Mouse (Mus musculus) hindbrain, embryonic 16.5 days (tissue): ENCODE measurements around the gene Invs. TPM values are rescaled to one million over a fixed set of nuclear protein-coding genes. Genes with fewer than 3 reads are reported as not detected.
A peak's percentile ranks its signal among the peaks of the same experiment; 100 is the strongest.

Source experiments
- ATAC-seq: fragments of 200-750 bp; cut with Nextera tagmentation; 2 replicates; pipeline ENCODE4 v1.8.0; 2017; ENCODE audit warnings: moderate TSS enrichment, moderate library complexity
- H3K27ac ChIP-seq: fragments of 300-500 bp; sonication (generic); 2 replicates; pipeline ENCODE4 v1.5.1; 2014; ENCODE audit warnings: low read depth, mild to moderate bottlenecking, control low read depth, low read length, moderate library complexity
- H3K27me3 ChIP-seq: fragments of 300-500 bp; sonication (generic); replicated peaks from 2 replicates; pipeline ENCODE4 v1.6.1; 2014; ENCODE audit warnings: low read length; ENCODE audit not compliant: control insufficient read depth, insufficient read depth
- H3K36me3 ChIP-seq: fragments of 300-500 bp; sonication (generic); 2 replicates; pipeline ENCODE4 v1.6.1; 2014; ENCODE audit warnings: mild to moderate bottlenecking, low read length, moderate library complexity, mixed read lengths; ENCODE audit not compliant: control insufficient read depth, insufficient read depth
- H3K4me1 ChIP-seq: fragments of 300-500 bp; sonication (generic); 2 replicates; pipeline ENCODE4 v1.6.1; 2014; ENCODE audit warnings: low read depth, low read length; ENCODE audit not compliant: control insufficient read depth, insufficient read depth
- H3K4me2 ChIP-seq: fragments of 300-500 bp; sonication (generic); 2 replicates; pipeline ENCODE4 v1.6.1; 2014; ENCODE audit warnings: mild to moderate bottlenecking, low read length, control low read depth, moderate library complexity
- H3K4me3 ChIP-seq: fragments of 300-500 bp; sonication (generic); 2 replicates; pipeline ENCODE4 v1.5.1; 2014; ENCODE audit warnings: mild to moderate bottlenecking, low read length, control low read depth, moderate library complexity
- H3K9ac ChIP-seq: fragments of 300-500 bp; sonication (generic); 2 replicates; pipeline ENCODE4 v1.6.1; 2014; ENCODE audit warnings: low read depth, mild to moderate bottlenecking, control low read depth, low read length, moderate library complexity
- H3K9me3 ChIP-seq: fragments of 300-500 bp; sonication (generic); 2 replicates; pipeline ENCODE4 v1.6.1; 2014; ENCODE audit warnings: mild to moderate bottlenecking, low read length, moderate library complexity; ENCODE audit not compliant: control insufficient read depth
- WGBS: fragments of 180-500 bp; shearing (Covaris S2); extraction: QIAGEN DNeasy Blood & Tissue Kit; methylation state at CpG from one replicate; pipeline ENCODE4 v1.1.7; 2014; 5-methylcytosine and 5-hydroxymethylcytosine counted together
- polyA plus RNA-seq: library from polyadenylated mRNA; unstranded; fragments of >200 nt; fragmentation: Nextera tagmentation; extraction: Ambion mirVana; gene quantifications from 2 replicates; pipeline ENCODE4 v1.2.1, GENCODE M21; 2015

Invs gene
- polyA plus RNA-seq, 1 experiment from 2014 or later: 6.0 TPM

DNA sequence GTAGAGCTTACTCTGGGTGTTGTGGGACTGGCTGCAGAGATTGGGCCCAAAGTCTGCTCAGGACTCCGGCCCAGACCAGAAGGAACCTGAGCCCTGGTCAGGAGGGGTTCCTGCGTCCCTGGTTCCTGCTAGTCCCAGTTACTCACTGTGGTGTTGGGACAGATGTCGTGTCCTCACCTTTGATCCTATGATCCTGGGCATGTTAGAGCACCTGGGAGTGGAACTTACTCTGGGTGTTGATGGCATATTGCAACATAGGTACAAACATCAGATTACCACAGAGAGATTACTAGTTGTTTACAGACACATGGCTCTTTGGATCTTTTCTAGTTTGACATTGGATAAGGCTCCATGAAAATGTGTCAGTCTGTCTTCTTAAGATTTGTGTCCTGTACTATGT is 35.3 kb downstream of the Invs start:
- H3K36me3 ChIP-seq: no peaks in the 10 kb centered on the region
- ATAC-seq: no peak

GRCm38 (mm10) chr4:48316036-48316435 is 36.5 kb downstream of the Invs start:
- Histone ChIP-seq H3K27ac (no peak overlapping the region), H3K9ac (no peak overlapping the region), H3K4me3 (no peak overlapping the region), H3K4me1 (no peaks in the 10 kb centered on the region), H3K36me3 (no peaks in the 10 kb centered on the region), H3K27me3 (no peaks in the 10 kb centered on the region), H3K9me3 (no peaks in the 10 kb centered on the region), H3K4me2 (no peak overlapping the region)
- WGBS: 95% methylated on average over 3 of the region's 3 CpGs
- no peak for ATAC-seq

More for the DNA sequence above, 35.3 kb downstream of the Invs start:
- no peak overlapping the region for H3K27ac ChIP-seq
- H3K27me3 ChIP-seq: no peaks in the 10 kb centered on the region
- H3K4me2 ChIP-seq: no peak overlapping the region
- no peaks in the 10 kb centered on the region for H3K9me3 ChIP-seq
- H3K4me1 ChIP-seq: no peaks in the 10 kb centered on the region
- H3K9ac ChIP-seq: no peak overlapping the region
- H3K4me3 ChIP-seq: no peak overlapping the region
- WGBS: 92% methylated on average over 3 of the region's 3 CpGs

DNA sequence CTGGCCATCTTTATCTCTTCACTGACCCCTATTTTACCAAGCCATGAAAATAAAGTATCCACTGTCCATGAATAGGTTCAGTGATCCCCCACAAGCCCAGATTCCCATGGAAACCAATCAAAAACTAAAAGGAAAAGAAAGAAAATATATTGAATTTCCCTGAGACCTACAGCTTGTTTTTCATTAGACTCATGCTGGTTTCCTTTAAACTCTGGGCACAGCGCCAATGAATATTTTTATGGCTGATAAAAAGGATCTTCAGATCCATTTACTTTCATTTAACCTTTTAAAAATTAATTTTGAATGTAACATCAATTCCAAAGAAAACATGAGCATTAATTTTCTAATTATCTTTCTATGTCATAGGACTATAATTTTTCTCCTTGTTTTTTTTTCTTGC is 41.7 kb downstream of the Invs start:
- Histone ChIP-seq H3K9ac (no peak overlapping the region), H3K4me2 (no peak overlapping the region), H3K9me3 (no peaks in the 10 kb centered on the region), H3K27ac (no peak overlapping the region), H3K27me3 (no peaks in the 10 kb centered on the region), H3K4me3 (no peak overlapping the region), H3K36me3 (no peaks in the 10 kb centered on the region), H3K4me1 (no peaks in the 10 kb centered on the region)
- WGBS: 73% methylated on average over 1 of the region's 1 CpGs
- ATAC-seq: no peak

GRCm38 (mm10) chr4:48322095-48322494 is 42.5 kb downstream of the Invs start:
- no peak for ATAC-seq

DNA sequence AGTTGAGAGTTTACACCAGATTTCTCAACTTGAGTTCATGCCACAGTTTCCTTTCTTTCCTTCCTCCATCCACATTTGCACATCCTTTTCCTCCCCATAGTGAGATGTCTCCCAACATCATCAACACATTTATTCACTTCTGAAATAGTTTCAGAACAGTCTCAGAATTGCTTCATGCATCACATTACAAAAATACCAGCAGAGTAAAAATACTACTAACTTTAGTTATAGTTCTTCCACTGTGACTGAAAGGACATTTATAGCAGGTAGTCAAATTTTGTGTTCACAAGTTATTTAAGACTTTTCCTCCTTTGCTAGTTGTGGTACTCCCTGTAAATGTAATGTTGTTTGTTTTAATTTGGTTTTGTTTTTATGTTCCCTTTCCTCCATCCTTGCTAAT is 47.6 kb downstream of the Invs start:
- no peak overlapping the region for H3K4me3 ChIP-seq
- no peaks in the 10 kb centered on the region for H3K9me3 ChIP-seq
- H3K4me1 ChIP-seq: no peaks in the 10 kb centered on the region
- H3K9ac ChIP-seq: no peak overlapping the region
- H3K27ac ChIP-seq: no peak overlapping the region
- no peak overlapping the region for H3K4me2 ChIP-seq
- H3K27me3 ChIP-seq: no peaks in the 10 kb centered on the region
- no peaks in the 10 kb centered on the region for H3K36me3 ChIP-seq
- no peak for ATAC-seq

More at GRCm38 (mm10) chr4:48322095-48322494, 42.5 kb downstream of the Invs start:
- no peak overlapping the region for H3K4me2 ChIP-seq
- no peaks in the 10 kb centered on the region for H3K9me3 ChIP-seq
- WGBS: 43% methylated on average over 1 of the region's 1 CpGs
- no peak overlapping the region for H3K9ac ChIP-seq
- H3K36me3 ChIP-seq: no peaks in the 10 kb centered on the region
- no peaks in the 10 kb centered on the region for H3K4me1 ChIP-seq
- H3K27me3 ChIP-seq: no peaks in the 10 kb centered on the region
- no peak overlapping the region for H3K27ac ChIP-seq
- H3K4me3 ChIP-seq: no peak overlapping the region

- no peaks in the 10 kb centered on the region for H3K9me3 ChIP-seq
- H3K27ac ChIP-seq: no peak overlapping the region
- H3K36me3 ChIP-seq: no peaks in the 10 kb centered on the region
- no peak overlapping the region for H3K9ac ChIP-seq
- H3K27me3 ChIP-seq: no peaks in the 10 kb centered on the region
- no peaks in the 10 kb centered on the region for H3K4me1 ChIP-seq
- 59% methylated on average over 2 of the region's 2 CpGs for WGBS
- no peak overlapping the region for H3K4me3 ChIP-seq
- no peak for ATAC-seq
- H3K4me2 ChIP-seq: no peak overlapping the region
Observed at GRCm38 (mm10) chr4:48328042-48328441, 48.5 kb downstream of the Invs start.

DNA sequence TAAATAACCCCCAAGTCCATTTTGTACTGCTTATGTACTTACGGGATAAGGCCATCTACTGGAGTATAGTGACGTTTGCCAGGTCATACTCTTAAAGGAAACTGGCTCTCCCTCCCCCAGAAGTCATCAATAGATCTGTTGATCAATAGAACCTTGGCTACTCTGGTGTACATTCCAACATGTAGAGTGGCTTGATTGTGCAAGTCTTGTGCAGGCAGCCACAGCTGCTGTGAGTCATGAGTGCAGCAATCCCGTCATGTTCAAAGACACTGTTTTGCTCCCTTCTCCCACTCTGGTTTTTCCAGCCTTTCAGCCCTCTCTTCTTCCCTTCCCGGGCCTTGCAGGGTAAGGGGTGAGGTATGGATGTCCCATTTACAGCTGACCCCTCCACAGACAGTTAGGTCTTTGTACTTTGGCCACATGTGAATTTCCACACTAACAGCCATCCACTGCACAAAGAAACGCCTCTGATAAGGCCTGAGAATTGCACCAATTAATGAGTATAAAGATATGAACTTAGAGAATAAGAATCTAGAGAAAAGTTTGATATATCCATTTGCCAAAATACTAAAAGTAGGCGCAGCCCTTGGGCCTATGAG is 53.0 kb downstream of the Invs start:
- H3K9me3 ChIP-seq: no peaks in the 10 kb centered on the region
- no peaks in the 10 kb centered on the region for H3K27me3 ChIP-seq
- H3K4me1 ChIP-seq: no peaks in the 10 kb centered on the region
- no peak overlapping the region for H3K4me2 ChIP-seq
- no peaks in the 10 kb centered on the region for H3K36me3 ChIP-seq
- no peak overlapping the region for H3K4me3 ChIP-seq
- 89% methylated on average over 6 of the region's 6 CpGs for WGBS
- no peak overlapping the region for H3K9ac ChIP-seq
- ATAC-seq: no peak
- H3K27ac ChIP-seq: no peak overlapping the region

DNA sequence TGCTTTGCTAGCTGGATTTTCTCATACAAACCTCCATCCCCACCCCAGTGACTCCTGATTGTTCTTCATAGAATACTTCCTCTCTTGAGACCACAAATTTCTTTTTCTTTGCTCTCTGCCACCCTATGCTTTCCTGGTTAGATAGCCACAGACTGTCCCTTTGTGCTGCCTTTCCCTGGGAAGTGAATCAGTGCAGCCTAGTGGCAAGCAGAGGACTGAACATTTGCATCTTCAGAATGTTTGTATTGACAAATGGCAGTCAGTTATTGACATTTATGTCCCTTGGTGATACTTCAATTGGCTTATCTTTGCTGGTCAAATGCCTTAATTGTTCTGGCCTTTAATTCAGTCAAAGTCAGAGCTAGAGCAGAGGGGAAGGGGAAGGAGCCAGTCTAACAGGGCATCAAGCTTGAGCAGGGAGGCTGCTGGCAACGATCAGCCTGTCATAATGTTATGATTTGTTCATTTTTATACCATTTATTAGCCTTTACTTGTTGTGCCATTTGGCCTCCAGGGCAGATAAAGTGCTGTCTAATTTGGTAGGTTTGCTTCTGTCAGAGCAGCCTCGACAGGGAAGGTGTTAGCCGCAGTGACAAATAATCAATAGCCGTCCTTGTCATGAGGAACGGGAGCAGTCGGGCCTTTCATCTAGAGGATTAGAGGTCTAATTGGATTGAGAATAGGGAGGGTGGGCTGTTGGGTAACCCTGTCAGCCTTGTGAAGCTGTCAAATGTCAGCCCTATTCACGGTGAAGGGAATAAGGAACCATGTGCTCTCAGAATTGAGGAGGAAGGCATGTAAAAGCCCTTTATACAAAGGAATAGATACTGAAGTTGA is 55.6 kb downstream of the Invs start:
- 17% methylated on average over 7 of the region's 7 CpGs for WGBS
- Histone ChIP-seq H3K36me3 (no peaks in the 10 kb centered on the region), H3K9ac (no peak overlapping the region), H3K4me2 (no peak overlapping the region), H3K27me3 (no peaks in the 10 kb centered on the region), H3K4me1 (no peaks in the 10 kb centered on the region), H3K9me3 (no peaks in the 10 kb centered on the region), H3K27ac (no peak overlapping the region), H3K4me3 (no peak overlapping the region)
- peak; percentile 75 for ATAC-seq

GRCm38 (mm10) chr4:48342705-48343104 is 63.1 kb downstream of the Invs start:
- Histone ChIP-seq H3K4me2 (no peak overlapping the region), H3K9ac (no peak overlapping the region), H3K36me3 (no peaks in the 10 kb centered on the region), H3K27me3 (no peaks in the 10 kb centered on the region), H3K4me3 (no peak overlapping the region), H3K4me1 (no peaks in the 10 kb centered on the region), H3K27ac (no peak overlapping the region), H3K9me3 (no peaks in the 10 kb centered on the region)
- no peak for ATAC-seq
- 82% methylated on average over 4 of the region's 4 CpGs for WGBS
